Mouse (Mus musculus) midbrain, embryonic 15.5 days (tissue): ENCODE results near the gene Jtb. TPM values are rescaled to one million over a fixed set of nuclear protein-coding genes. Genes with fewer than 3 reads are reported as not detected.
"Not testable (repeated sequence)": the region's sequence is repeated elsewhere in the genome, so short reads cannot be mapped to it uniquely, and the experiment has no call there.

Experiments used
- ATAC-seq: fragments of 200-750 bp; cut with Nextera tagmentation; replicated peaks from 2 replicates; pipeline ENCODE4 v1.8.0; 2017; ENCODE audit warnings: moderate TSS enrichment
- H3K27ac ChIP-seq: fragments of 300-500 bp; sonication (generic); 2 replicates; pipeline ENCODE4 v1.5.1; 2015; ENCODE audit warnings: mild to moderate bottlenecking, inconsistent platforms
- H3K27me3 ChIP-seq: fragments of 300-500 bp; sonication (generic); replicated peaks from 2 replicates; pipeline ENCODE4 v1.6.1; 2015; ENCODE audit warnings: inconsistent platforms
- H3K36me3 ChIP-seq: fragments of 300-500 bp; sonication (generic); replicated peaks from 2 replicates; pipeline ENCODE4 v1.6.1; 2015; ENCODE audit warnings: inconsistent platforms
- H3K4me1 ChIP-seq: fragments of 300-500 bp; sonication (generic); 2 replicates; pipeline ENCODE4 v1.6.1; 2015; ENCODE audit warnings: inconsistent platforms
- H3K4me2 ChIP-seq: fragments of 300-500 bp; sonication (generic); 2 replicates; pipeline ENCODE4 v1.6.1; 2015; ENCODE audit warnings: inconsistent platforms, mild to moderate bottlenecking, moderate library complexity
- H3K4me3 ChIP-seq: fragments of 300-500 bp; sonication (generic); 2 replicates; pipeline ENCODE4 v1.5.1; 2015; ENCODE audit warnings: mild to moderate bottlenecking, inconsistent platforms
- H3K9ac ChIP-seq: fragments of 300-500 bp; sonication (generic); 2 replicates; pipeline ENCODE4 v1.6.1; 2015; ENCODE audit warnings: mild to moderate bottlenecking, inconsistent platforms
- H3K9me3 ChIP-seq: fragments of 300-500 bp; sonication (generic); 2 replicates; pipeline ENCODE4 v1.6.1; 2016; ENCODE audit warnings: inconsistent platforms
- WGBS: fragments of 180-500 bp; shearing (Covaris S2); methylation state at CpG from one replicate; pipeline ENCODE4 v1.1.7; 2015; ENCODE audit warnings: mixed read lengths; 5-methylcytosine and 5-hydroxymethylcytosine counted together
- polyA plus RNA-seq: library from polyadenylated mRNA; unstranded; fragments of >200 nt; fragmentation: Nextera tagmentation; extraction: Ambion mirVana; gene quantifications from 2 replicates; pipeline ENCODE4 v1.2.1, GENCODE M21; 2015

The Jtb gene
- polyA plus RNA-seq, 1 experiment from 2014 or later: 90.6 TPM

DNA sequence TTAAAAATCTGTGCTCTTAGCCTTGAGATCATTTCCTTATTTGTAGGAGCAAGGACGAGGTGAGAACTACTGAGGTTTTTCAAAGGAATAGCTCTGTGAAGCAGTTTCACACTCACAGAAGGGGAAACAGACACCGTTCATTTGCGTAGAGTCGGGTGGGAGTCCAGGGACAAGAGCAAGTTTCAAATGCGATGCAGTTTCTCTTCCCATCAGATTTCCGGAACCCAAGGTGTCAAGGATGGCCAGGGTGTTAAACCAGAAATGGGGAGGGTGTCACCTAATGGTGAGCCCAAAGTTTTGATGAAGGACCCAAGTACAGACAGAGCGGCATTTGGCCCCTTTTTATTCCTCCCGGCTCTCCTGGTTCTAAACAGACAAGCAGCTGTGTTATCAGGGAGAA, 322 bp upstream of the Jtb start:
- H3K4me2 ChIP-seq: peak overlapping the region; percentile 86
- peak overlapping the region; percentile 79 for H3K4me3 ChIP-seq
- 16% methylated on average over 8 of the region's 8 CpGs for WGBS
- H3K27ac ChIP-seq: peak overlapping the region; percentile 78
- no peaks in the 10 kb centered on the region for H3K9me3 ChIP-seq
- H3K4me1 ChIP-seq: peaks cover 19% of the 10 kb centered on the region
- ATAC-seq: no peak
- no peaks in the 10 kb centered on the region for H3K27me3 ChIP-seq
- H3K36me3 ChIP-seq: peaks cover 12% of the 10 kb centered on the region; the same call in 1 of the 2 replicates
- H3K9ac ChIP-seq: peak overlapping the region; percentile 37

GRCm38 (mm10) chr3:90241251-90241650, 9.9 kb downstream of the Jtb start:
- Histone ChIP-seq H3K9me3 (no peaks in the 10 kb centered on the region), H3K27ac (no peak overlapping the region), H3K9ac (no peak overlapping the region), H3K27me3 (no peaks in the 10 kb centered on the region), H3K4me3 (no peak overlapping the region), H3K36me3 (0 out of 2 replicates have a peak, but pooled peaks cover 3% of the 10 kb centered on the region), H3K4me2 (no peak overlapping the region), H3K4me1 (peaks cover 11% of the 10 kb centered on the region)
- no peak for ATAC-seq
- WGBS: 88% methylated on average over 2 of the region's 2 CpGs

DNA sequence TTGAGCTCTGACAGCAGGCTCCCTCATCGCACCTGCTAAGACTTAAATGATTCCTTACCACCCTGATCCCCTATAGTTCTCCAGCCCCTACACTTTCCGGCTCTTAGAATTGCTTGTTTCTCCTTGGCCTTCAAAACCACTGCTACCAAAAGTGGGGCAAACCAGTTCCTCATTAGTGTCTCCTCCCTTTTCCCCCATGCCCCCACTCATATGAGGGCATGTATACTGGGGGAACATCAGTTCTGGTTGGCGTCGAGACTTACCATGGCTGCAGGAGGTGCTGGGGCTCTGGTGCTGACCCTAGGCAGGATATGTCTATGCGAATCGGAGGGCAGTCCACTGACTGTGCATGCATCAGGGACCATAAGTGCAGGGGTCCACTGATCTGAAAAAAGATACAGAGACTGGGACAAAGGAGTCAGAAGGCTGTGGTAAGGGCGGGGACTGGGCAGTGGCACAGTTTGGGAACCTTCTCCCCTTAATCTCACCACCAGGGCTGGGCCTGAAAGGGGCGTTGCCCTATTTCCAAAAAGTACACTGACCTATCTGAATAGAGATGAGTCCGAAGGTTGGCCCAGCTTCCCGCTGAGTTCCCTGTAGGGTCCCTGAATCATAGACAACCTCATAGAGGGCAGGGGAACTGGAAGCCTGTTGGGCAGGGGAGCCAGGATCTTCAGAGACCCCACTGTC, 10.4 kb downstream of the Jtb start:
- H3K4me3 ChIP-seq: no peak overlapping the region
- 87% methylated on average over 10 of the region's 10 CpGs for WGBS
- no peak overlapping the region for H3K4me2 ChIP-seq
- H3K27me3 ChIP-seq: no peaks in the 10 kb centered on the region
- H3K4me1 ChIP-seq: peaks cover 11% of the 10 kb centered on the region
- ATAC-seq: no peak
- H3K9ac ChIP-seq: no peak overlapping the region
- H3K36me3 ChIP-seq: no peaks in the 10 kb centered on the region
- H3K27ac ChIP-seq: no peak overlapping the region
- no peaks in the 10 kb centered on the region for H3K9me3 ChIP-seq

DNA sequence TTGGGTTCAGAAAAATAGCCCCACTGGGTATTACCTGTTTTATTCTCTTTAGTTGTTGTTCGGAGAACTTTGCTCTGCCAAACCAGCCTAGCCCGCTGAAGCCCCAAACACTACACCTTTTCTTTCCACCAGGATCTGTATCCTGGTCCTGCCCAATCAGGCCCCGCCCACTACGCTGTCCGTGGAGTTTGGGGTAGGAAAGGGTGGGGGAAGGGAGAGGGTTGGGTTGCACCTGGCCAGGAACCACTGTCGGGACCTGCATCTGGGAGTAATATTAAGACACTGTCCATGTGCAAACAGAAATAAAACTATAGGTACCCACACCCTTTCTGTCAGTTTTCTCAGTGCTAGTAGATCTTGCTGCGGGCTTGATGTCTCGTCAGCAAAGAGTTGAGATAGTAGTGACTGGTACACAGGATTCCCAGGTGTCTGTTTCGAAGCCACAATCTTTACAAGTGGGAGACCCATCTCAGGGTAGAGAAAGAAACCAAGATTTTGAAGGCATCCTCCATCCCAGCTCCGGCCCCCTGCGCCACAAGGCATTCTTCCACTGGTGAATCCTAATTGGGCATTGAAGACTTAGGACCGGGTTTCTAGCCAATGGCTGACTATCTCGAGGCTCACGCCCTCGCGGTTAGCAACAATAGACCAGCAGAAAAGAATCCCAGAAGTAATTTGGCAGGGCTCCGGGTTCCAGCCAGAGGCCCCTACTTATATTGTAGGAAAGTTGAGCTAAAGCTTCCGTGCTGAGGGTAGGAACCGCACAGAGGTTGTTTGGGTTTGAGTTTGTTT, 11.8 kb downstream of the Jtb start, which contains the start of gene Creb3l4:
Creb3l4 (minus strand) TSS at position 529 of the 792 bp plus-strand sequence.
- Histone ChIP-seq H3K27me3 (no peaks in the 10 kb centered on the region), H3K4me1 (peaks cover 15% of the 10 kb centered on the region), H3K36me3 (no peaks in the 10 kb centered on the region), H3K9me3 (no peaks in the 10 kb centered on the region), H3K4me3 (peak within 1 kb of the TSS; percentile 28), H3K4me2 (peak within 1 kb of the TSS; percentile 52), H3K27ac (no peak within 1 kb of the TSS), H3K9ac (no peak within 1 kb of the TSS)
- WGBS: 2% methylated on average over 19 of the region's 19 CpGs
- 0 out of 2 replicates have a peak, but pooled peaks have one; percentile 26 for ATAC-seq

- H3K27me3 ChIP-seq: no peaks in the 10 kb centered on the region
- no peaks in the 10 kb centered on the region for H3K9me3 ChIP-seq
- H3K4me1 ChIP-seq: peaks cover 26% of the 10 kb centered on the region
- 75% methylated on average over 2 of the region's 2 CpGs for WGBS
- H3K27ac ChIP-seq: no peak overlapping the region
- no peak for ATAC-seq
- H3K4me2 ChIP-seq: no peak overlapping the region
- no peak overlapping the region for H3K4me3 ChIP-seq
- H3K9ac ChIP-seq: no peak overlapping the region
- H3K36me3 ChIP-seq: no peaks in the 10 kb centered on the region
Observed at GRCm38 (mm10) chr3:90245406-90245805, 14.0 kb downstream of the Jtb start.

DNA sequence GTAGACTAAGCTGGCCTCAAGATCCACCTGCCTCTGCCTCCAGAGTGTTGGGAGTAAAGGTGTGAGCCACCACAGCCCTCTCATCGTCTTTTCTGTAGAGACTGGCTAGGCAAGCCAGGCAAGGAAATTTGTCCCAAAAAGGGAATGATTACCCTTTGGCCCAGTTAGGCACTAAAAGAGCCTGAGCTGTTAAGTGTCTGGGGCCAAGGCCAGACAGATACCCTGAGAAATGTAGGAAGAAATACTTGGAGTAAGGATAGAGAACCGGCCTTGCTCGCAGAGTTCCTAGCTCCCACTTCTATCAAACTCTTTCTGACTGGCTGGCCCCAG, 16.2 kb downstream of the Jtb start:
- 1% methylated on average over 3 of the region's 3 CpGs for WGBS
- Histone ChIP-seq H3K36me3 (no peaks in the 10 kb centered on the region), H3K27ac (peak overlapping the region; percentile 87), H3K27me3 (no peaks in the 10 kb centered on the region), H3K4me2 (peak overlapping the region; percentile 80), H3K4me1 (peaks cover 24% of the 10 kb centered on the region), H3K9ac (peak overlapping the region; percentile 43), H3K9me3 (no peaks in the 10 kb centered on the region), H3K4me3 (peak overlapping the region; percentile 76)
- ATAC-seq: peak; percentile 15; the same call in 1 of the 2 replicates

- no peaks in the 10 kb centered on the region for H3K9me3 ChIP-seq
- H3K36me3 ChIP-seq: no peaks in the 10 kb centered on the region
- peaks cover 19% of the 10 kb centered on the region for H3K4me1 ChIP-seq
- WGBS: under 1% methylated on average over 38 of the region's 44 CpGs
- H3K4me2 ChIP-seq: peak within 1 kb of the TSS; percentile 80
- H3K27ac ChIP-seq: peak within 1 kb of the TSS; percentile 87
- H3K27me3 ChIP-seq: no peaks in the 10 kb centered on the region
- peak; percentile 96 for ATAC-seq
- peak within 1 kb of the TSS; percentile 69 for H3K9ac ChIP-seq
- peak within 1 kb of the TSS; percentile 76 for H3K4me3 ChIP-seq
Observed at GRCm38 (mm10) chr3:90247960-90248745, 16.8 kb downstream of the Jtb start, which contains the start of gene Slc39a1. TSS of gene Slc39a1 (plus strand) at chr3:90248172.

- H3K9me3 ChIP-seq: no peaks in the 10 kb centered on the region
- no peaks in the 10 kb centered on the region for H3K36me3 ChIP-seq
- 7% methylated on average over 10 of the region's 10 CpGs for WGBS
- peak overlapping the region; percentile 76 for H3K4me3 ChIP-seq
- peak overlapping the region; percentile 87 for H3K27ac ChIP-seq
- peaks cover 15% of the 10 kb centered on the region for H3K4me1 ChIP-seq
- no peak for ATAC-seq
- peak overlapping the region; percentile 69 for H3K9ac ChIP-seq
- peak overlapping the region; percentile 80 for H3K4me2 ChIP-seq
- H3K27me3 ChIP-seq: no peaks in the 10 kb centered on the region
Observed at GRCm38 (mm10) chr3:90248746-90249100, 17.3 kb downstream of the Jtb start.

DNA sequence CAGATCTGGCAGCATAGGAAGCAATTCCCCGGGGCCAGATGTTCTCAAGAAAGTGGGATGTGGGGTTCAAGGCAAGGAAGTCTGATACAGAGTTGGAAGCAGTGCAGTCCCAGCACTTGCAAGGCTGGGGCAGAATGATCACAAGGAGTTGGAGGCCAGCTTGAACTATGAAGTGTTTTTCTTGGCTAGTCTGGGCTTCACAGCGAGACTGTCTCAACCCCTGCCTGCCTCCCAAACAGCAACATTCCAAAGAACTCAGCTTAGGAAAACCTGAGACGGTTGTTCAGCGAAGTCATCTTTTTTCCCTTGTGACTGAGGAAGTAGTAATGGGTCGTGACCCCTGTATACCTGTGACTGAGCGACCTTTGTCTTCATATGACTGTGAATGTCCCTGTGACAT, 19.4 kb downstream of the Jtb start:
- Histone ChIP-seq H3K9me3 (no peaks in the 10 kb centered on the region), H3K27me3 (no peaks in the 10 kb centered on the region), H3K9ac (no peak overlapping the region), H3K36me3 (no peaks in the 10 kb centered on the region), H3K4me2 (no peak overlapping the region), H3K4me3 (no peak overlapping the region), H3K4me1 (peaks cover 26% of the 10 kb centered on the region), H3K27ac (no peak overlapping the region)
- 86% methylated on average over 6 of the region's 6 CpGs for WGBS
- ATAC-seq: no peak

DNA sequence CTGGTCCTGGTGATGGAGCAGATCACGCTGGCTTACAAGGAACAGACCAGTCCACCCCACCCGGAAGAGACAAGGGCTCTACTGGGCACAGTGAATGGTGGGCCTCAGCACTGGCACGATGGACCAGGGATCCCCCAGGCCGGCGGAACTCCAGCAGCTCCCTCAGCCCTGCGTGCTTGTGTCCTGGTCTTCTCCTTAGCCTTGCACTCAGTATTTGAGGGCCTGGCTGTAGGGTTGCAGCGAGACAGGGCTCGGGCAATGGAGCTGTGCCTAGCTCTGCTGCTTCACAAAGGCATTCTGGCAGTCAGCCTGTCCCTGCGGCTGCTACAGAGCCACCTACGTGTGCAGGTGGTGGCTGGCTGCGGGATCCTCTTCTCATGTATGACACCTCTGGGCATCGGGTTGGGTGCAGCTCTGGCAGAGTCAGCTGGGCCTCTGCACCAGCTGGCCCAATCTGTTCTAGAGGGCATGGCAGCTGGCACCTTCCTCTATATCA, 20.4 kb downstream of the Jtb start:
- H3K27me3 ChIP-seq, H3K4me2 ChIP-seq, H3K4me3 ChIP-seq, ATAC-seq, H3K27ac ChIP-seq, H3K9ac ChIP-seq, H3K36me3 ChIP-seq, H3K9me3 ChIP-seq: not testable (repeated sequence)
- H3K4me1 ChIP-seq: peaks cover 36% of the 10 kb centered on the region
- 97% methylated on average over 9 of the region's 12 CpGs for WGBS

GRCm38 (mm10) chr3:90252659-90253058, 21.3 kb downstream of the Jtb start:
- 94% methylated on average over 2 of the region's 2 CpGs for WGBS
- not testable (repeated sequence) for H3K36me3 ChIP-seq, H3K27ac ChIP-seq, ATAC-seq, H3K4me2 ChIP-seq, H3K4me3 ChIP-seq, H3K9ac ChIP-seq, H3K9me3 ChIP-seq, H3K27me3 ChIP-seq
- H3K4me1 ChIP-seq: peaks cover 33% of the 10 kb centered on the region

DNA sequence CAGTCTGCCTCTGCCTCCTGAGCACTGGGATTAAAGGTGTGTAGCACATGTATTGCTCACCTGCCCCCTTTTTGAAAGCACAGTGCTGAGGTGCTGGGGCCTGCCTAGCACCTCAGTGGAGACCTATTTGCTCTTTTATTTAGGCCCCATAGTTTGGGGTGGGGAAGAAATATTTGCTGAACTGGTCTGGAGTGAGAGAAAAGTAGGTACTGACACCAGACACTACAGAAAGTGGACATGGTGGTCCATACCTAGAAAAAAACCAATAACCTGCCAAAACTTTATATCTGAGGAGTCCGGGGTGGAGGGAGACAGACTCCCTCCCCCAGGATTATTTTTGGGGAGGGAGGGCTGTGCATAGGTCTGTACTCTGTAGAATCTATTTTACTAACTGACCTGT, 21.8 kb downstream of the Jtb start:
- not testable (repeated sequence) for H3K27me3 ChIP-seq, H3K27ac ChIP-seq, H3K9ac ChIP-seq, H3K9me3 ChIP-seq
- Histone ChIP-seq H3K36me3 (peaks cover 12% of the 10 kb centered on the region), H3K4me1 (peaks cover 32% of the 10 kb centered on the region), H3K4me3 (peak overlapping the region; percentile 95; the same call in 1 of the 2 replicates), H3K4me2 (peak overlapping the region; percentile 89)
- WGBS: 72% methylated on average over 1 of the region's 1 CpGs
- 0 out of 2 replicates have a peak, but pooled peaks have one; percentile 1 for ATAC-seq
